Mouse (Mus musculus): ENCODE data around the gene Kcnj2.

Kcnj2 gene

GRCm38 (mm10) chr11:111091117-111091516 lies 25.2 kb downstream of the Kcnj2 start:
- no peak for DNase-seq (ENCODE audit: low spot score in 2 of 2)

DNA sequence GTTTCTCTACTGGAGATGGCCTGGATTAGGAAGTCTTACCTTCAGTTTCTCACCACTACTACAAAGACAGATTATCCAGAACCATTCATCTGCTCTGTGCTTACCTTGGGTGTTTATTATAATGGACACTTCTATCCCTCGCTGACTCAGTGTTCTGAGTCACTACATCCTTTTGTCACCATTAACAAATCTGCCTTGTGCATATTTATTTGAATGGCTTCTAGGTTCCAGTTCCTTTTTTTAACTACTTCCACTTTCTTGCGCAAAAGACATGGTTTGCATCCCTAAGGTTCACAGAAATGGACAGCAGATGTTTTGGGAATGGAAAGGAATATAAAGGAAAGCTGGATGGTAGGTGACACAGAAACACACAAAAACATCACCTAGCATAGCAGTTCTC lies 27.0 kb downstream of the Kcnj2 start:
- no peak for DNase-seq (ENCODE audit: low spot score in 2 of 2)

- no peak for DNase-seq (ENCODE audit: low spot score in 2 of 2)
These were observed 30.6 kb downstream of the Kcnj2 start for GRCm38 (mm10) chr11:111096612-111097011.

DNA sequence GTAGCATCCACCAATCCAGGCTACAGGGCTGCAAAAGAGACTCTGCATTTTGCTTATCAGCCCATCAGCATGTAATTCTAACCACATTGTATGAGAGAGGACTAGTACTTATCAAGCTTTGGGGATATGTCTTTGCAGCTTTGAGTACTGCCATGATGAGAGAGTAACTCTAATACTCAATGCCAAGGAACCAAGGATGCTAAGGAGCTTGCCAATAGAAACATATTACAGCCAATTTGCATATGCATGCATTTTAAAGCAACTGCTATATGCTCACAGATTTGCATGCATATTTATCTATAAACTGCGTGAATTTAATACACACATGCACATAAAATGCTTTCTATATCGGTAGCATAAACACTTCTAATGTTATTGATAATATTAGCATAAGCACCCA lies 34.2 kb downstream of the Kcnj2 start:
- DNase-seq (ENCODE audit: low spot score in 2 of 2) = no peak

- DNase-seq (ENCODE audit: low spot score in 2 of 2) = no peak
These were observed 34.7 kb downstream of the Kcnj2 start for GRCm38 (mm10) chr11:111100651-111101050.

DNA sequence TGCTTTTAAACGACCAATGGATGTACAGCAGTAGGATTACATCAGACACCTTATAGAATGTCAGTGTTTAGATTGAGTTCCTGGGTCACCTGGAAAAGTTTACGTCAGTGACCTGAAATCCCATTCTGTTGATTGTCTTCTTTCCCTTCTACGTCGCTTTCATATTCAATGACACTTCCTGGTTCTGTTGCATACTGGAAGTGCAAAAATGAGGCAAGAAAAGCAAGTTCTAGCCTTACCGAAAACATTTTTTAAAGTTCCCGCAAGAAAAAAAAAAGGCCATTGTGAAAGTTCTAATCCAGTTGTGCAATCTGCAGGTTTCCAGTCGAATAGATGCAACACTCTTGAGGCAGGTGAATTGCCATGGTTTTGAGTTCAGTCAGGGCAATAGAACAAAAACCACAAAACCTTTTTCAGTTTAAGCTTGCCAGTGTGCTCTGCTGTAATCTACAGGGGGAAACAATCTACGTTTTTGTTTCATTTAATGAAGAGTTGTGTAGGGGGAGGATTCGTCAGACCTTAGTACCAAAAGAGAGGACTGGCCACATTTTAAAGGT lies 35.7 kb downstream of the Kcnj2 start:
- DNase-seq (ENCODE audit: low spot score in 2 of 2) = no peak

DNA sequence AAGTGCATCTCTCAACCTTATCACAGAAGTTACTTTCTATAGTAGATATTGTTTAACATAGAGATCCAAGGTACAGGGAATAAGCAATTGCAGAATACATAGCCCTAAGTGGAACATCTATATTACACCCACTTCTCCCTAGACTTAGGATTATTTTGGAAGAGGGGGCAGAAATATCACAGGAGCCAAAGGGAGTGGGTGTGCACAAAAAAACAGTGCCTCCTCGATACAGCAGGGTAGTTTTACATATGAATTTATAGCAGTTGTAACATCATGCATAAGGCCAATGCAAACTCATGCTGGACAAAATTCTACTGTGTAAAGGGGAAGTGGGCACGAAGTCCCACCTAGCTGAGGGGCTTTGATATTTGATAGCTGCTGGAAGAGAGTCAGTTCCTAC lies 38.5 kb downstream of the Kcnj2 start:
- no peak for DNase-seq (ENCODE audit: low spot score in 2 of 2)

DNA sequence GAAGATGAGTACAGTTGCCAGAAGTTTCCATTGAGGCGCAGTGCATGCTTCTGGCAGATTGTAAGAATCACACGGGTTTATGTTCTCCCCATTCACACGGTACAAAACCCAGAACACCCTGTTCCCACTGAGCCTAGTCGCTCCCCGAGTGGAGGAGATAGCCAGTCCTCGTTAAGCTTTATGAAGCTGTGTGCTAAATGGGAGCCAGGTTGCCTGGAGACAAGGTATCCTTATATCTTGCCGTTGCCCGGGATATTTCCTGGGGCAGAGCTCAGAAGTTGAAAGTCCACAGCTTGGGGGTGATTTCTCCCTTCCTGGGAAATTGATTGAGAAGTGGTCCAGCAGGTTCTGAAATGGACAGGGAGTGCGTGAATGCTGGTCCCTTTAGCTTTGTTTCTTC lies 42.2 kb downstream of the Kcnj2 start:
- no peak for DNase-seq (ENCODE audit: low spot score in 2 of 2)

- DNase-seq (ENCODE audit: low spot score in 2 of 2) = no peak
These were observed 55.5 kb downstream of the Kcnj2 start for GRCm38 (mm10) chr11:111121514-111121913.

DNA sequence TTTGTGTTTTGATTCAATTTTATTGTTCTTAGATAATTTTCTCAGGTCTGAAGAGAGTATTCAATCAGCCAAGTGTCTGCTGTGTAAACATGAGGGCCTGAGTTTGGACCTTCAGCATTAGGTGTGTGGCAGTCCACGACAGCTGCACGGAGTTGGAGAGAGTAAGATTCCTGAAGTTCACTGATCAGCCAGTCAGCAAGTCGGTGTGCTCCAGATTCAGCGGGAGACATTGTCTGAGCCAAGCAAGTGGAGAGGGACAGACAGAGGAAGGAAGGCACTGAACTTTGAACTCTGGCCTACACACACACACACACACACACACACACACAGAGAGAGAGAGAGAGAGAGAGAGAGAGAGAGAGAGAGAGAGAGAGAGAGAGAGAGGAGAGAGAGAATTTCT lies 57.4 kb downstream of the Kcnj2 start:
- no peak for DNase-seq (ENCODE audit: low spot score in 2 of 2)

- DNase-seq (ENCODE audit: low spot score in 2 of 2) = no peak
These were observed 60.0 kb downstream of the Kcnj2 start for GRCm38 (mm10) chr11:111125963-111126362.

Data from spleen, postnatal 10 days (tissue).